Mouse (Mus musculus) lung, postnatal 25 days (tissue): ENCODE data around the gene 3110009E18Rik.
A peak's percentile ranks its signal among the peaks of the same experiment; 100 is the strongest.

ENCODE experiments used
- DNase-seq: peaks from one replicate; pipeline ENCODE4 v3.0.0; 2022; ENCODE audit warnings: low spot score

The 3110009E18Rik gene

DNA sequence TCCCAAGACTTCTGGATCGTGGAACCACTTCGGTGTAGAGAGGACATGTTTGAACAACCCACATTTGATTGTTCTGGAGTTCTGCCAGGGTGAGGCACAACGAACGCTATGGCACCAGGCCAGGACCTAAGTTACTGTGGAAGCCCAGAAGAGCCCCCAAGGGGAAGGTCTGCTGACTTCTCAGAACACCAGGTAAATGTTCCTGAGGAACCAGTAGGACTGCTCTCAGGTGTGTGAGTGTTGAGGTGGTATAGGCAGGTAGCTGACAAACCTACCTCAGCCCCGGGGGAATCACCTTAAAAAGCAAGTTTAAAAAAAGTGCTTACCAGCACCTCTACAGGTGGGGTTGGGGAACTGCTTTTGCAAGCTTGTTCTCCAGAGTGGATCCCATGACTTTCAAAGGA, 15.4 kb upstream of the 3110009E18Rik start:
- DNase-seq, result peak; percentile 66

GRCm38 (mm10) chr1:120109741-120110432, 11.1 kb upstream of the 3110009E18Rik start:
- DNase-seq, result no peak

- DNase-seq, result no peak
Measured at GRCm38 (mm10) chr1:120111766-120112165, 9.2 kb upstream of the 3110009E18Rik start.

- no peak for DNase-seq
Measured at GRCm38 (mm10) chr1:120112251-120113187, 8.5 kb upstream of the 3110009E18Rik start.

DNA sequence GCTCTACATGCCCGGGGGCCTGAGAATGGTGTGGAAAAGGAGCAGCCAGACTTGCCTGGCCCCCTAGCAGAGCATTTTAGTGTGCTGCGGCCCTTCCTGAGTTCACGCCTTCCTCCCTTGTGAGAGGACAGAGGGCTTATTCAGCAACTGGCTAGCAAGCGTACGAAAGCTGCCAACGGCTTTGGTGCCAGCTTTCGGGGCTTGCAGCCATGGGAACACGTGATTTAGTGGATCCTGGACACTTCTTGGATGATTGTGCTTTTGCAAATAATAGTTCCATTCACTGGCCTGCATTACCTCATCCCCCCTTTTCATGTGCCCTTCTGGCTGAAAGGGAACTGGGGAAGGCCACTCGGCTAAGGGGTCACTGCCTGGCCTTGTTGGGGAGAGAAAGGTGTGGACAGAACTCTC, 5.3 kb upstream of the 3110009E18Rik start:
- DNase-seq, result no peak

GRCm38 (mm10) chr1:120116106-120116505, 4.9 kb upstream of the 3110009E18Rik start:
- peak; percentile 18 for DNase-seq

GRCm38 (mm10) chr1:120118854-120119253, 2.1 kb upstream of the 3110009E18Rik start:
- DNase-seq, result no peak

GRCm38 (mm10) chr1:120119389-120119788, 1.6 kb upstream of the 3110009E18Rik start:
- DNase-seq, result no peak

DNA sequence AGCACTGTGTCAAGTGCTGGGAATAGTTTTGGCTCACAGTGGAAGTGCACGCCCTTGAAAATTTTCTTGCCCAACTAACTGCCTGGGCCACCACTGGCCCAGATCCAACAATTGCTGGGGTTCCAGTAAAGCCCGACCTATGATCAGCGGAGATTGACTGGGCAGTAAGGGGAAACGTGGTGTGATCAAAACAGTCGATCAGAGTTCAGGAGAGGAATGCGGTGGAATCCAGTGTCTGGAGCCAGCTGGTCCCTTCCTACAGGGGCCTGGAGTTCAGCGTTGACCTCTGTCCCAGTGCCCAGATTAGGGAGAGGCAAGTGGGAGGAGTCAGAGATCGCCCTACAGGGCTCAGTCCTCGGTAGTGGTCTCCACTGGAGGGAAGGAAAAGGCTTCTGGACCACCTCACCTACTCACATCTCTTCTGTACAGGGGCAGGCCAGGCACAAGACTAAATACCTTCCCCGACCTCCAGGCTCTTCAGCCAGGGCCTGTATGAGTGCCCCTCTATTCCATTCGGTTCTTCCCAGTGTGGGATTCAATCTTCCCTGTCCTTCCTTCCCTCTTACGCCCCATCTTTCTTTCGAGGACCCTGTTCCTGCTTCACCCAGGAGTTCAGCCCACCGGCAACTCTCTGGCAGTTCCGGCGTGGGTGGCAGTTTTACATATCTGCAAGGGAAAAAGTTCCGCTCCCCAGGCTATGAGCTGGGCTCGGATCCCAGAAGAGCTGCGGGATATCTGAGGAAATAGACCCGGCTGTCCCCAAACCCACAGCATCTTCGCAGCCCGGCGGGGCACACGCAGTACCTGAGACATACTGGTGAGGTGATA, 632 bp upstream of the 3110009E18Rik start:
- DNase-seq, result peak; percentile 54

GRCm38 (mm10) chr1:120121930-120122530, 1.0 kb downstream of the 3110009E18Rik start:
- DNase-seq, result no peak

DNA sequence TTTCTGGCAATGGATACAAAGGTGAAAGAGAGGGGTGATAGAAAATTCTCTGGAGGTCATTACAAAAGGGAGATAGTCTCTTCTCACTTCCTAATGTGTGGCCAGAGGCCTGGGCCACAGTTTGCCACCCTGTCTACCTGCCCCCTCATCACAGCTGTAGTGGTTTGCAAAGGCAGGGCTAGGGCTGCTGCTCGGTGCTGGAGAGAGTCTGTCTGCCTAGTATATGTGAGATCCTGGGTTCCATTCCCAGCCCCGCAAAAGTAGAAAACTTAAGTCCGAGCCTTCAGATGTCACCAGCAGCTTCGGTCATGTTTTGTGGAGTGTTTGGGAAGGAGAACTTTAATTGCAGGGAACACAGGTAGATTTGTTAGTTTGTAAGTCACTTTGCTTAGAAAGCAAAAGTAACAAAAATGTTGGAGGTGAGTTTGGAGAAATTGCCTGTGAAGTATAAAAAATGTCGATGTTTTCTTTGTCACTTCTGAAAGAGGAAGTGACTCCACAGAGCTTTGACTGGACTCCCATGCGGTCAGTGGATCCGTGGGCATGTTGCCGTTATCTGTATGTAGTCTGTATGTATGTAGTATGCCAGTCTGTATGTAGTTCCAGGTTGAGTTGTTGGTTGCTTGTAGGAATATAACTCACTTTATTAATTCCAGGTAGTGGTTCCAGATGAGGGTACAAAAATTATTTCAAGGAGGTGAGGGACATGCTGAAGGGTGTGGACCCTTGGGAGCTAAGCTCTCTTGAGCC, 1.8 kb downstream of the 3110009E18Rik start:
- no peak for DNase-seq

DNA sequence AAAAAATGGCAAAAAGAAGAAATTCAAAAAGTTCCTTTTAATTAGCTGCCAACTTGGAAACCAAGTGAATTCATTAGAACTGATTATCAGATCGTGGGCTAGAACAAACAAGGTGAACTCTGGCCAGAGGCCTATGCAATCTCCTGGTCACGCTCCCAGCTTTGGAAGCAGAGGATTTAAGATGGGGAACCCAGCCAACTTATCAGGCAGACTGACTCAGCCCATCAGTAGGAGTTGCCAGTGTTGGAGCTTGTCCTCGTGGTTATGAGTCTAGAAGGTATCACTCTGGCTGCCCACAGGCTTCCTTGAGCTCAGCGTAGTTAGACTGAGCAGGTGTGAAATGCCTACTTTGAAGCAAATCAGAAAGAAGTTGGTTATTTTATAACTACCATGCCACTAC, 3.9 kb downstream of the 3110009E18Rik start:
- no peak for DNase-seq

DNA sequence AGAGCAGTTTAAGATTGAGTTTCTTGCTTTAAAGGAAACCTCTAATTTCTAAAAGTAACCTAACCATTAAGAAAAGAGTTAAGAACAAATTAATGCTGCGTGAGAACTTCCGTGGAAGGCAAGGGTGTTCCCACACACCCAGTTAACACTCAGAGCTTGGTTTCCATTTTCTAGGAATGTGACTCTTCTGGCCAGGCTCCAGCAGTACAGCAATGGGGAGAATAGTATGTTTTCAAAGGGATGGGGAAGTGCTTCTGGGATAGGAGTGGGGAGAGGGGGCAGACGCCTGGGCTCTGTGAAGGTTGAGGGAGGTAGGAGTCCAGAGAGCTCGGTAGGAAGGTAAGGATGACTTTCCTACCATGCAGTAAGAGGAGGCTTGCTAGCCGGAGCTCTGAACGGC, 4.5 kb downstream of the 3110009E18Rik start:
- DNase-seq, result no peak

GRCm38 (mm10) chr1:120126318-120126717, 5.3 kb downstream of the 3110009E18Rik start:
- no peak for DNase-seq

- DNase-seq, result no peak
Measured at GRCm38 (mm10) chr1:120132376-120132775, 11.4 kb downstream of the 3110009E18Rik start.

- DNase-seq, result no peak
Measured at GRCm38 (mm10) chr1:120135934-120136786, 15.2 kb downstream of the 3110009E18Rik start.

- DNase-seq, result no peak
Measured at GRCm38 (mm10) chr1:120138923-120139540, 18.0 kb downstream of the 3110009E18Rik start.

DNA sequence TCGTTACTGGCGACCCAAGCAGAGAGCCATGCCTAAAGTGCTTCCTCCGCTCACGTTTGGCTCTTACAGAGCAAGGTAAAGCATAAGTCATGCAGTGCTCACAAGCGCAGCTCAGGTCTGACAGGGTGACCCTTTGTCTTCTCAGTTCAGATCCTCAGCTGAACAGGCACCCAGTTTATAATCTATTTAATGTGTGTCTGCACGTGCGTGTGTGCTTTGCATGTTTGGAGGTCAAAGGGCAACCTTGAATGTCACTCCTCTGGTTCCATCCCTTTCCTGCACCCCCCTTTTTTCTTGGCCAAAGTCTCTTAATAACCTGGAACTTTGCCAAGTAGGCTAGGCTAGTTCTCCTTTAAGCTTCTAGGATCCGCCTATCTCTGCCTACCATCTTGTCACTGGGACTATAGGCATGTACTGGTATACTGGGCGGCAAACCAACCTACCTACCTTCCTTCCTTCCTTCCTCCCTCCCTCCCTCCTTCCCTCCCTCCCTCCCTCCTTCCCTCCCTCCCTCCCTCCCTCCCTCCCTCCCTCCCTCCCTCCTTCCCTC, 19.2 kb downstream of the 3110009E18Rik start:
- no peak for DNase-seq

DNA sequence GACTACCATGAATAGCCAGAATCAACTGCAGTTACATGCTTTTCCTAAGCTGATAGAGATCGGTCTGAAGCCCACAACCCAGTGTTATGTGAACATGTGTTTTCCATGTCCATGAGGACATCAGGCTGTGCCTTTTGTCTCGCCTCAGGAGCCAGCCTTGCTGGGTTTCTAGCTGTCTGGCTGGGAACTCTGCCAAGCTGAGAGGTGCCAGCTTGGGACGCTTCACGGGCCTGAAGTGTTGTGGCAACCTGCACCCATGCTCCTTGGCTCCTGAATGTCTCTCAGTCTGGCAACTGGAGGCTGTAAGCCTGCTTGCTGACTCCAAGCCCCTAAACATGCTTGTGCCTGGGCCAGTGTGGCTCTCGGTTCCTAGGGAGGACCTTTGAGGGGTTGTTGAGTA, 21.6 kb downstream of the 3110009E18Rik start:
- no peak for DNase-seq
